Mouse (Mus musculus) CH12.LX (cell line): ENCODE measurements at regions not wholly inside any gene's neighbourhood (a gene's known extent, or its start where the extent isn't known, plus 50 kb on each side); places are given as distances from the start of the nearest gene placed in this dataset.

Experiments used
- DNase-seq: peaks from one replicate; pipeline ENCODE4 v3.0.0-alpha.2; 2013; ENCODE audit errors: extremely low read depth
- H3K27ac ChIP-seq: 2 replicates; pipeline ENCODE4 v1.5.1; 2012; ENCODE audit warnings: low read depth, mild to moderate bottlenecking, control low read depth, moderate library complexity; ENCODE audit not compliant: insufficient read depth
- H3K27me3 ChIP-seq: replicated peaks from 2 replicates; pipeline ENCODE3; 2012; ENCODE audit warnings: inconsistent platforms
- H3K36me3 ChIP-seq, 2 experiments: replicated peaks in 1 of 2; 2 replicates each; pipeline versions ENCODE3 to v1.6.1; 2012; ENCODE audit warnings: inconsistent platforms in 1 of 2, low read length in 1 of 2, mild to moderate bottlenecking in 1 of 2, mixed read lengths in 1 of 2, moderate library complexity in 1 of 2; ENCODE audit not compliant: control insufficient read depth in 1 of 2, insufficient read depth in 1 of 2
- H3K4me1 ChIP-seq, 2 experiments: 2 replicates each; pipeline ENCODE4 v1.6.1; 2012; ENCODE audit warnings: inconsistent platforms in 1 of 2, moderate library complexity in 1 of 2; ENCODE audit not compliant: insufficient read depth in 2 of 2, control insufficient read depth in 1 of 2
- H3K4me2 ChIP-seq: 2 replicates; pipeline ENCODE4 v1.6.1; 2012; ENCODE audit warnings: low read depth, mild to moderate bottlenecking, control low read depth; ENCODE audit not compliant: poor library complexity, insufficient read depth, severe bottlenecking
- H3K4me3 ChIP-seq, 3 experiments: fragments of 150-350 bp in 1 of 3; sonication (generic) in 1 of 3; replicated peaks in 1 of 3; 2 replicates each; pipeline versions ENCODE3 to v1.5.1; 2011 to 2012; ENCODE audit warnings: low read depth in 2 of 3, low read length in 2 of 3, mild to moderate bottlenecking in 2 of 3, moderate library complexity in 2 of 3, control low read depth in 1 of 3, improper control_type of control experiment in 1 of 3, inconsistent platforms in 1 of 3, mixed read lengths in 1 of 3; ENCODE audit not compliant: poor library complexity in 1 of 3
- H3K79me2 ChIP-seq: replicated peaks from 2 replicates; pipeline ENCODE4 v1.6.1; 2012; ENCODE audit warnings: mild to moderate bottlenecking, moderate library complexity; ENCODE audit not compliant: control insufficient read depth, poor library complexity, insufficient read depth, severe bottlenecking; ENCODE audit errors: extremely low read depth
- H3K9ac ChIP-seq: 2 replicates; pipeline ENCODE4 v1.6.1; 2012; ENCODE audit warnings: low read depth, mild to moderate bottlenecking, control low read depth, moderate library complexity; ENCODE audit not compliant: insufficient read depth
- H3K9me3 ChIP-seq: replicated peaks from 2 replicates; pipeline ENCODE3; 2012; ENCODE audit warnings: low read length, inconsistent platforms, mixed read lengths
- CHD2 ChIP-seq: IDR thresholded peaks from 2 replicates; pipeline ENCODE4 v1.6.1; 2011; ENCODE audit warnings: low read length, improper control_type of control experiment
- E2F4 ChIP-seq: IDR thresholded peaks from 2 replicates; pipeline ENCODE4 v1.6.1; 2011; ENCODE audit warnings: low read depth, low read length, improper control_type of control experiment; ENCODE audit not compliant: insufficient replicate concordance
- ELF1 ChIP-seq: IDR thresholded peaks from 2 replicates; pipeline ENCODE4 v1.6.1; 2014; ENCODE audit warnings: low read depth, mild to moderate bottlenecking, inconsistent platforms, low read length, improper control_type of control experiment
- ETS1 ChIP-seq: conservative IDR thresholded peaks from 2 replicates; pipeline ENCODE4 v1.6.1; 2012; ENCODE audit warnings: low read depth, mild to moderate bottlenecking, inconsistent platforms, low read length, improper control_type of control experiment, moderate library complexity
- HCFC1 ChIP-seq: IDR thresholded peaks from 2 replicates; pipeline ENCODE4 v1.6.1; 2012; ENCODE audit warnings: low read depth, mild to moderate bottlenecking, inconsistent platforms, low read length, improper control_type of control experiment
- IRF4 ChIP-seq: IDR thresholded peaks from 2 replicates; pipeline ENCODE4 v1.6.1; 2014; ENCODE audit warnings: low read depth, mild to moderate bottlenecking, inconsistent platforms, low read length, improper control_type of control experiment
- JUN ChIP-seq: IDR thresholded peaks from 2 replicates; pipeline ENCODE4 v1.6.1; 2011; ENCODE audit warnings: low read depth, mild to moderate bottlenecking, low read length, improper control_type of control experiment, moderate library complexity; ENCODE audit not compliant: insufficient read depth
- KAT2A ChIP-seq: IDR thresholded peaks from 2 replicates; pipeline ENCODE4 v1.6.1; 2012; ENCODE audit warnings: low read length, improper control_type of control experiment, inconsistent platforms; ENCODE audit not compliant: insufficient replicate concordance
- MAFK ChIP-seq: IDR thresholded peaks from 2 replicates; pipeline ENCODE4 v1.6.1; 2011; ENCODE audit warnings: low read length, improper control_type of control experiment; ENCODE audit not compliant: insufficient replicate concordance
- MAX ChIP-seq: IDR thresholded peaks from 2 replicates; pipeline ENCODE4 v1.6.1; 2011; ENCODE audit warnings: low read length, improper control_type of control experiment
- MAZ ChIP-seq: IDR thresholded peaks from 2 replicates; pipeline ENCODE4 v1.6.1; 2012; ENCODE audit warnings: low read depth, mild to moderate bottlenecking, inconsistent platforms, low read length, improper control_type of control experiment, moderate library complexity
- MEF2A ChIP-seq: IDR thresholded peaks from 2 replicates; pipeline ENCODE4 v1.6.1; 2014; ENCODE audit warnings: low read depth, mild to moderate bottlenecking, inconsistent platforms, low read length, improper control_type of control experiment, borderline replicate concordance
- NELFE ChIP-seq: IDR thresholded peaks from 2 replicates; pipeline ENCODE4 v1.6.1; 2011; ENCODE audit warnings: low read depth, low read length, improper control_type of control experiment
- POLR2A ChIP-seq: IDR thresholded peaks from 2 replicates; pipeline ENCODE4 v1.6.1; 2011; ENCODE audit warnings: low read depth, mild to moderate bottlenecking, improper control_type of control experiment, low read length
- POLR2AphosphoS2 ChIP-seq: IDR thresholded peaks from 2 replicates; pipeline ENCODE4 v1.6.1; 2011; ENCODE audit warnings: low read depth, low read length, improper control_type of control experiment
- RCOR1 ChIP-seq: conservative IDR thresholded peaks from 2 replicates; pipeline ENCODE4 v1.6.1; 2012; ENCODE audit warnings: low read depth, mild to moderate bottlenecking, inconsistent platforms, low read length, improper control_type of control experiment
- SIN3A ChIP-seq: IDR thresholded peaks from 2 replicates; pipeline ENCODE4 v1.6.1; 2012; ENCODE audit warnings: low read length, improper control_type of control experiment, inconsistent platforms
- TCF12 ChIP-seq: IDR thresholded peaks from 2 replicates; pipeline ENCODE4 v1.6.1; 2014; ENCODE audit warnings: low read depth, mild to moderate bottlenecking, inconsistent platforms, low read length, improper control_type of control experiment
- USF2 ChIP-seq: conservative IDR thresholded peaks from 2 replicates; pipeline ENCODE4 v1.6.1; 2011; ENCODE audit warnings: low read depth, low read length, improper control_type of control experiment
- ZC3H11A ChIP-seq: IDR thresholded peaks from 2 replicates; pipeline ENCODE4 v1.6.1; 2012; ENCODE audit warnings: low read depth, mild to moderate bottlenecking, inconsistent platforms, low read length, improper control_type of control experiment
- dilution Hi-C: fragments of 300-500 bp; cut with MboI; formaldehyde crosslinking; loops from 2 replicates; pipeline ENCODE4 v1.14.3; 2020; ENCODE audit warnings: low sequenced_read_pairs; ENCODE audit not compliant: extremely low pct_unique_long_range_greater_than_20kb, extremely low pct_ligation_motif_present
- in situ Hi-C: fragments of 300-500 bp; cut with MboI; formaldehyde crosslinking; loops from 3 replicates; pipeline ENCODE4 v1.14.3; 2019; ENCODE audit warnings: low sequenced_read_pairs, low pct_ligation_motif_present, low pct_unique_long_range_greater_than_20kb, mixed read lengths

DNA sequence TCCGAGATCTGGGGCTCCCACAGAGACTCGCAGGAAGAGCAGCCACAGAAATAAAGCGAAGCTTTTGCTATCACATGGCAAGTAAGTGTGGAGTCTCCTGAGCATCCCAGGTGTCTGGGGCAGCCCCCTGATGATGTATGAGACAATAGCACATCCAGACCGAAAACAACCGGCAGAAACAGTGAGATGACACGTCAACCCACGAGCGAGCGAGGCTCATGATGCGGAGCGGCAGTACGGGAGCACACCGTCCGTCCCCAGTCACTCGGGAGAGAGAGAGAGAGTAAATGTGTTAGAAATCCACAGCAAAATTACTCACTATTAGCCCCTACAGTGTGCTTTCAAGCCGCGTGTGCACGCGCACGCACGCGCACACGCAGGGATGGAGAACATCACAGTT lies 276.2 kb downstream of the Barhl2 start:
- no peak overlapping the region for H3K4me2 ChIP-seq
- no peak overlapping the region for H3K4me3 ChIP-seq
- TF ChIP-seq MAX (no peak), HCFC1 (no peak), E2F4 (no peak), RCOR1 (no peak), MAZ (no peak), MEF2A (no peak), JUN (no peak), TCF12 (no peak)
- H3K27ac ChIP-seq: no peak overlapping the region
- no peak for DNase-seq
- H3K79me2 ChIP-seq: no peaks in the 10 kb centered on the region
- H3K36me3 ChIP-seq: no peaks in the 10 kb centered on the region
- no peaks in the 10 kb centered on the region for H3K9me3 ChIP-seq
- in situ Hi-C loops (no loop called here), dilution Hi-C loops (no loop called here)
- H3K27me3 ChIP-seq: no peaks in the 10 kb centered on the region
- H3K9ac ChIP-seq: no peak overlapping the region
- H3K4me1 ChIP-seq: no peaks in the 10 kb centered on the region

- H3K9ac ChIP-seq: no peak overlapping the region
These were observed 285.8 kb downstream of the Barhl2 start for GRCm38 (mm10) chr5:106172162-106172561.

More at GRCm38 (mm10) chr5:106172162-106172561, 285.8 kb downstream of the Barhl2 start:
- H3K27ac ChIP-seq: no peak overlapping the region
- in situ Hi-C loops: no loop called here
- TF ChIP-seq KAT2A (no peak), CHD2 (no peak), POLR2AphosphoS2 (no peak), IRF4 (no peak), JUN (no peak), USF2 (no peak), ETS1 (no peak), ELF1 (no peak), RCOR1 (no peak), SIN3A (no peak), MAX (no peak), NELFE (no peak), TCF12 (no peak), ZC3H11A (no peak), MAFK (no peak), E2F4 (no peak), POLR2A (no peak), MEF2A (no peak), MAZ (no peak)
- TF ChIP-seq, all 38 proteins: peak for 0
- no peaks in the 10 kb centered on the region for H3K27me3 ChIP-seq
- H3K79me2 ChIP-seq: no peaks in the 10 kb centered on the region
- no peak overlapping the region for H3K4me3 ChIP-seq
- H3K4me2 ChIP-seq: no peak overlapping the region
- no peaks in the 10 kb centered on the region for H3K9me3 ChIP-seq
- peaks cover 0 to 8% of the 10 kb centered on the region in 2 experiments; a peak in 2 of 4 replicates for H3K4me1 ChIP-seq
- no peak for DNase-seq
- dilution Hi-C loops: no loop called here
- H3K36me3 ChIP-seq: no peaks in the 10 kb centered on the region
